19 mouse cellular contexts compared by ENCODE assay signal in the genomic region with DNA sequence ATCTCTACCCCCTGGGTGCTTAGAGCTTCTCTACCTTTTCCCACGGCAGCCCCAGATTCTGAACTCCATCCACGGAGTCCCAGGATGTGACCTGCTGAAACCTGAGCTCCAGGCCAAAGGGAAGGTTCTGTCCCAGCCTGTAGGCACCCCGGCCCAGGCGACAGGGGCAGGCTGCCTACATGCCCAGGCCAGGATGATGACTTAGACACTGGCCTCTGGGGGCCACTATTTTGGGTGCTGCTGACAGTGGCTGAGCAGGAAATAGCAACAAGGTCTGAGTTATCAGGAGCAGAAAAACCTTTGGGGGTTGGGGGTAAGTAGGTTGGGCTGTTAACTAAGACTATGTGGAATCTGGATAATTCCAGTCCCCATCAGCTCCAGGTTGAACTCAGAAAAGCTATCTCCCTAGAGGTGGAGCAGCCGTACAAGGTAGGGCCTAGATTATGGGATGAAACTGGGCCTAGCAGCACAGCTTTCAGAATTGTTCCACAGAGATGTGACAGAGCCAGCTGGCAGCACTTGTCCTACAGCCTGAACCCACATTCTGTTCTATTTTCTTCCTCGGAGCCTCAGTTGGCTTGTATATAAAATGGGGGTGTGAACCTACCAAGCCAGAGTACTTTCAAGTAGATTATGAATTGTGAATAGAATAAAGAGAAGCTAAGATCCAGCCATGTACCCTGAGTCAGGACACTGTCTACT. TPM values are rescaled to one million over a fixed set of nuclear protein-coding genes. Genes with fewer than 3 reads are reported as not detected.
DNase-seq lines count a peak whose midpoint lies in the region.
"Had no signal": no experiment of that assay in that cellular context is flagged by ENCODE, and none has a peak within 500 bp of the region (broad histone marks: within the 10 kb centered on the region; RNA-seq: fewer than 3 reads in every experiment).

No protein-coding gene starts in this region.

- DNase-seq in heart, adult 11 months, result peak; percentile 89
- no peak for DNase-seq in heart, postnatal 14 days
- DNase-seq in left cerebral cortex, postnatal 36 days (ENCODE audit: low spot score in 2 of 2), result peak; percentile 53 to 65
- no peak for DNase-seq in left cerebral cortex, postnatal 4 days
- peak; percentile 79 for DNase-seq in gastrocnemius, postnatal 25 days
- DNase-seq in telencephalon, adult 2 months (ENCODE audit: low read depth, low spot score), result peak; percentile 82
- no peak for DNase-seq in spleen, postnatal 10 days (ENCODE audit: low spot score in 2 of 2)
- DNase-seq: adrenal gland, postnatal 36 days; cerebellum, adult 9-10 months; forebrain, postnatal 0 days; heart, postnatal 4 days; kidney, adult 2 months; kidney, postnatal 25 days; lung, embryonic 14.5 days; lung, postnatal 4 days; thymus, adult 2 months had no signal

- intact Hi-C loops in heart, postnatal 14 days (cut with DNase I), result no loop called here
- intact Hi-C loops in left cerebral cortex, postnatal 36 days (cut with DNase I), result no loop called here
- intact Hi-C loops in left cerebral cortex, postnatal 4 days (cut with DNase I), result no loop called here

RNA-seq across cellular contexts. Expression of gene Dupd1, which starts 14.8 kb away (rescaled TPM):
- under 1 TPM in 1 of 2 experiments, not detected in 1; 0.26 TPM for total RNA-seq in heart, postnatal 14 days (2021)
- total RNA-seq in left cerebral cortex, postnatal 36 days (2021), result under 1 TPM in 1 of 2 experiments, not detected in 1; 0.37 TPM
- not detected for total RNA-seq in left cerebral cortex, postnatal 4 days (2021)
- 10 to 100 TPM; 57.7 to 62.2 TPM for total RNA-seq in gastrocnemius, postnatal 25 days (2021)
- total RNA-seq: G1E; hindbrain, postnatal 0 days; left cerebral cortex, postnatal 14 days had no signal

RNA-seq across cellular contexts. Expression of gene Samd8, which starts 21.1 kb away (rescaled TPM):
- 10 to 100 TPM; 25.3 to 26.9 TPM for total RNA-seq in heart, postnatal 14 days (2021)
- 10 to 100 TPM; 80.4 TPM for total RNA-seq in left cerebral cortex, postnatal 36 days (2021)
- total RNA-seq in left cerebral cortex, postnatal 4 days (2021), result 10 to 100 TPM; 92.6 to 94.3 TPM
- 10 to 100 TPM; 35.5 to 43.7 TPM for total RNA-seq in gastrocnemius, postnatal 25 days (2021)

RNA-seq across cellular contexts. Expression of gene Dusp13, which starts 21.8 kb away (rescaled TPM):
- total RNA-seq in heart, postnatal 14 days (2021), result under 1 TPM in 1 of 2 experiments, not detected in 1; 0.36 TPM
- total RNA-seq in left cerebral cortex, postnatal 36 days (2021), result not detected
- not detected for total RNA-seq in left cerebral cortex, postnatal 4 days (2021)
- 100 to 1,000 TPM; 145 to 174 TPM for total RNA-seq in gastrocnemius, postnatal 25 days (2021)
- total RNA-seq: heart, postnatal 4 days; hindbrain, postnatal 0 days had no signal

Comparison
In these comparisons a context has a peak if more than half of its experiments do, and no peak if none do; other contexts are left out.
1. DNase-seq: peak in heart, adult 11 months (single experiment), left cerebral cortex, postnatal 36 days (2 of 2), gastrocnemius, postnatal 25 days (single experiment) and telencephalon, adult 2 months (single experiment); none in heart, postnatal 14 days (0 of 2), left cerebral cortex, postnatal 4 days (single experiment) and spleen, postnatal 10 days (0 of 2).
2. RNA of gene Dupd1, which starts 14.8 kb away (total RNA-seq): 57.7 to 62.2 TPM in gastrocnemius, postnatal 25 days; not detected in left cerebral cortex, postnatal 4 days, 0.37 TPM in left cerebral cortex, postnatal 36 days and 0.26 TPM in heart, postnatal 14 days; every median in the first group is over 10 times any median in the second.
3. RNA of gene Dusp13, which starts 21.8 kb away (total RNA-seq): 145 to 174 TPM in gastrocnemius, postnatal 25 days; 0.36 TPM in heart, postnatal 14 days, not detected in left cerebral cortex, postnatal 36 days and not detected in left cerebral cortex, postnatal 4 days; every median in the first group is over 100 times any median in the second.